Mouse (Mus musculus): ENCODE measurements around the gene 1700020D05Rik.

DNA sequence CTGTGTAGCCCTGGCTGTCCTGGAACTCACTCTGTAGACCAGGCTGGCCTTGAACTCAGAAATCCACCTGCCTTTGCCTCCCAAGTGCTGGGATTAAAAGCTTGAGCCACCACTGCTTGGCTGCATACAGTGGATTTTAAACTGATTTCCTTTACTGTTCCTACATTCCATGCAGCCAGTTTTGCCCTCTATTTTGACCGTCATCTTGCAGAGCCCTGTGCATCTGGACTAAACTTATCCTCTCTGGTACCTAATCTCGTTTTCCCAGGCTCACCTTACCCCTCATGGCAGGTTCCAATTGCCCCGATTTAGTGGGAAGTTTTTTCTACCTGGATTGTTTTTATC is 9.4 kb upstream of the 1700020D05Rik start:
- no peak for TF ChIP-seq TAL1 (IDR thresholded peaks at IDR 0.05; ENCODE audit: low read length)
- no peak for TF ChIP-seq GATA1 (IDR thresholded peaks at IDR 0.05; ENCODE audit: low read length)
